Mouse (Mus musculus) CH12.LX (cell line): Measurements from ENCODE around the gene Phc1.

Source experiments
- CTCF ChIP-seq, 2 experiments: IDR thresholded peaks in 1 of 2; conservative IDR thresholded peaks in 1 of 2; 2 replicates each; pipeline ENCODE4 v1.5.1; 2011 to 2012; ENCODE audit warnings: low read depth in 2 of 2, low read length in 2 of 2, improper control_type of control experiment in 1 of 2, inconsistent platforms in 1 of 2, mild to moderate bottlenecking in 1 of 2, moderate library complexity in 1 of 2
- MAX ChIP-seq: IDR thresholded peaks from 2 replicates; pipeline ENCODE4 v1.6.1; 2011; ENCODE audit warnings: low read length, improper control_type of control experiment

DNA sequence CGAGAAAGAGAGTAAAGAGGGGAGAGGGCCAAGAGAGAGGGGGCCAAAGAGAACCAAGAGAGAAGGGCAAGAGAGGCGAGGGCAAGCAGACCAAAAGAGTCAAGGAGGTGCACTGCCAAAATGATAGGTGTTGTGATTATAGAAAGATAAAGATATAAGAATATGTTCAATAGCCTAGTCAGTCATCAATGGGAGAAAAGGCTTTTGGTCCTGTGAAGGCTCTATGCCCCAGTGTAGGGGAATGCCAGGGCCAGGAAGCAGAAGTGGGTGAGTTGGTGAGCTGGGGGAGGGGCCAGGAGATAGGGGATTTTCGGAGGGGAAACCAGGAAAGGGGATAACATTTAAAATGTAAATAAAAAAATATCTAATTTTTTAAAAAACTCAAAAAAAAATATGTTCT, 46.1 kb downstream of the Phc1 start:
- TF ChIP-seq CTCF (conservative IDR thresholded peaks at IDR 0.05 in 1 of 2, IDR thresholded peaks at IDR 0.05 in 1 of 2; ENCODE audit: low read depth in 2 of 2, low read length in 2 of 2) = no peak
- no peak for TF ChIP-seq MAX
